Mouse (Mus musculus): Measurements from ENCODE around the gene Ifngr2.

DNA sequence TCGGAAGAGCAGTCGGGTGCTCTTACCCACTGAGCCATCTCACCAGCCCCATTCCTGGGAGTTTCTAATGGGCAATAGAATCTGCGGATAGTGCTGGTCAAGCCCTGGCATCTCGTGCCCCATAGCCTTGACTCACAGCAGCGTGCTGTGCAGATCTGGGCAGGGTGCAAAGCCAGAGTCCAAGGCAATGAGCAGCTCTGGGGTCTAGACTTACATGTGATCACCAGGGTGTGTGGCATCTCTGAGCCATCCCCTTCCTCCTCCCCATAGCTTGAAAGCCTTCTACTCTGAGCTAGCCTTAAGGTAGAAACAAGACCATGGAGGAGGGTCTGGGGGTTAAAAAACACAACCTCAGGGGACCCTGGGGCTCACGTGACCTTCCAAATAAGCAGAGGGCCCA lies 20.6 kb upstream of the Ifngr2 start:
- no peak for TF ChIP-seq POLR2A (IDR thresholded peaks at IDR 0.05; ENCODE audit: control insufficient read depth, low read depth, low read length)
- no peak for TF ChIP-seq CTCF (IDR thresholded peaks at IDR 0.05; ENCODE audit: control insufficient read depth, insufficient read depth, insufficient replicate concordance, low read depth, low read length)

Data from testis, adult 2 months (tissue).